Mouse (Mus musculus): ENCODE results near the gene Eif4enif1. TPM values are rescaled to one million over a fixed set of nuclear protein-coding genes. Genes with fewer than 3 reads are reported as not detected.

Eif4enif1 gene
- polyA plus RNA-seq, 1 experiment from 2014 or later, result 45.8 TPM

Other genes starting within 250 kb of the Eif4enif1 start
- gene Sfi1, start 8.9 kb upstream of the Eif4enif1 start, polyA plus RNA-seq (2015; fragmentation: Nextera tagmentation; extraction: Ambion mirVana), result 14.4 and 15.8 TPM in 2 replicates
- 191 and 199 TPM in 2 replicates for gene Drg1, start 64.0 kb downstream of the Eif4enif1 start, polyA plus RNA-seq (2015; fragmentation: Nextera tagmentation; extraction: Ambion mirVana)
- gene Patz1, start 86.5 kb downstream of the Eif4enif1 start, polyA plus RNA-seq (2015; fragmentation: Nextera tagmentation; extraction: Ambion mirVana), result 28.4 and 32.3 TPM in 2 replicates
- 15.6 and 17.9 TPM in 2 replicates for gene Pik3ip1, start 128.0 kb downstream of the Eif4enif1 start, polyA plus RNA-seq (2015; fragmentation: Nextera tagmentation; extraction: Ambion mirVana)
- gene Limk2, start 206.8 kb downstream of the Eif4enif1 start, polyA plus RNA-seq (2015; fragmentation: Nextera tagmentation; extraction: Ambion mirVana), result 102 and 108 TPM in 2 replicates
- gene Rnf185, start 250.0 kb downstream of the Eif4enif1 start, polyA plus RNA-seq (2015; fragmentation: Nextera tagmentation; extraction: Ambion mirVana), result 32.8 and 35.7 TPM in 2 replicates